Mouse (Mus musculus): ENCODE data around the gene Nt5m. TPM values are rescaled to one million over a fixed set of nuclear protein-coding genes. Genes with fewer than 3 reads are reported as not detected.

The Nt5m gene
- total and polyA plus RNA-seq, 2 experiments from 2014 or later = 85.4 to 89.1 TPM

- H3K36me3 ChIP-seq (ENCODE audit: insufficient read depth, low read length) = peaks cover 4% of the 10 kb centered on the region; the same call in 1 of the 2 replicates
- no peak overlapping the region for H3K4me3 ChIP-seq (ENCODE audit: low read length)
- WGBS = 89% methylated on average over 11 of the region's 11 CpGs
- no peak overlapping the region for H3K9ac ChIP-seq (replicated peaks; ENCODE audit: low read length)
- no peak overlapping the region for H3K4me2 ChIP-seq (ENCODE audit: low read depth, low read length)
- no peaks in the 10 kb centered on the region for H3K9me3 ChIP-seq (ENCODE audit: low read length)
- no peak for TF ChIP-seq CTCF (IDR thresholded peaks at IDR 0.05; ENCODE audit: low read depth)
- no peak for DNase-seq (ENCODE audit: low spot score)
- ATAC-seq = no peak
- no peaks in the 10 kb centered on the region for H3K27me3 ChIP-seq (ENCODE audit: insufficient read depth, low read length)
- H3K27ac ChIP-seq = no peak overlapping the region
- H3K4me1 ChIP-seq (ENCODE audit: insufficient read depth, low read length) = no peaks in the 10 kb centered on the region
These were observed 21.2 kb downstream of the Nt5m start for GRCm38 (mm10) chr11:59860467-59860866.

GRCm38 (mm10) chr11:59864316-59864715 lies 25.1 kb downstream of the Nt5m start:
- no peaks in the 10 kb centered on the region for H3K4me1 ChIP-seq (ENCODE audit: insufficient read depth, low read length)
- H3K27ac ChIP-seq = no peak overlapping the region
- no peak overlapping the region for H3K4me2 ChIP-seq (ENCODE audit: low read depth, low read length)
- no peak for TF ChIP-seq CTCF (IDR thresholded peaks at IDR 0.05; ENCODE audit: low read depth)
- DNase-seq (ENCODE audit: low spot score) (no peak), ATAC-seq (no peak)
- no peak overlapping the region for H3K9ac ChIP-seq (replicated peaks; ENCODE audit: low read length)
- H3K27me3 ChIP-seq (ENCODE audit: insufficient read depth, low read length) = no peaks in the 10 kb centered on the region
- no peak overlapping the region for H3K4me3 ChIP-seq (ENCODE audit: low read length)
- H3K36me3 ChIP-seq (ENCODE audit: insufficient read depth, low read length) = no peaks in the 10 kb centered on the region; the same call in 1 of the 2 replicates
- WGBS = 94% methylated on average over 6 of the region's 6 CpGs
- H3K9me3 ChIP-seq (ENCODE audit: low read length) = no peaks in the 10 kb centered on the region

- no peak overlapping the region for H3K4me2 ChIP-seq (ENCODE audit: low read depth, low read length)
- no peaks in the 10 kb centered on the region for H3K4me1 ChIP-seq (ENCODE audit: insufficient read depth, low read length)
- no peak for TF ChIP-seq CTCF (IDR thresholded peaks at IDR 0.05; ENCODE audit: low read depth)
- ATAC-seq (no peak), DNase-seq (ENCODE audit: low spot score) (no peak)
- no peaks in the 10 kb centered on the region for H3K9me3 ChIP-seq (ENCODE audit: low read length)
- H3K9ac ChIP-seq (replicated peaks; ENCODE audit: low read length) = no peak overlapping the region
- peaks cover 28% of the 10 kb centered on the region for H3K36me3 ChIP-seq (ENCODE audit: insufficient read depth, low read length)
- no peaks in the 10 kb centered on the region for H3K27me3 ChIP-seq (ENCODE audit: insufficient read depth, low read length)
- WGBS = 84% methylated on average over 8 of the region's 8 CpGs
- H3K4me3 ChIP-seq (ENCODE audit: low read length) = no peak overlapping the region
- no peak overlapping the region for H3K27ac ChIP-seq
These were observed 32.9 kb downstream of the Nt5m start for GRCm38 (mm10) chr11:59872124-59872523.

GRCm38 (mm10) chr11:59880031-59880430 lies 40.8 kb downstream of the Nt5m start:
- Histone ChIP-seq H3K4me1 (ENCODE audit: insufficient read depth, low read length) (no peaks in the 10 kb centered on the region), H3K27ac (no peak overlapping the region), H3K9me3 (ENCODE audit: low read length) (no peaks in the 10 kb centered on the region), H3K4me3 (ENCODE audit: low read length) (no peak overlapping the region), H3K9ac (replicated peaks; ENCODE audit: low read length) (no peak overlapping the region), H3K36me3 (ENCODE audit: insufficient read depth, low read length) (peaks cover 17% of the 10 kb centered on the region; the same call in 1 of the 2 replicates), H3K27me3 (ENCODE audit: insufficient read depth, low read length) (no peaks in the 10 kb centered on the region), H3K4me2 (ENCODE audit: low read depth, low read length) (no peak overlapping the region)
- WGBS = 17% methylated on average over 2 of the region's 2 CpGs
- DNase-seq (ENCODE audit: low spot score) (peak; percentile 93), ATAC-seq (peak; percentile 87)
- TF ChIP-seq CTCF (IDR thresholded peaks at IDR 0.05; ENCODE audit: low read depth) = peak; percentile 96

- WGBS = 62% methylated on average over 17 of the region's 17 CpGs
These were observed 46.2 kb downstream of the Nt5m start for GRCm38 (mm10) chr11:59885217-59885986.

GRCm38 (mm10) chr11:59886952-59887351 lies 47.7 kb downstream of the Nt5m start:
- H3K27me3 ChIP-seq (ENCODE audit: insufficient read depth, low read length) = no peaks in the 10 kb centered on the region
- no peaks in the 10 kb centered on the region for H3K9me3 ChIP-seq (ENCODE audit: low read length)
- DNase-seq (ENCODE audit: low spot score) = no peak
- no peak overlapping the region for H3K27ac ChIP-seq
- H3K4me2 ChIP-seq (ENCODE audit: low read depth, low read length) = no peak overlapping the region
- ATAC-seq = no peak
- H3K9ac ChIP-seq (replicated peaks; ENCODE audit: low read length) = no peak overlapping the region
- TF ChIP-seq CTCF (IDR thresholded peaks at IDR 0.05; ENCODE audit: low read depth) = no peak
- H3K36me3 ChIP-seq (ENCODE audit: insufficient read depth, low read length) = no peaks in the 10 kb centered on the region
- H3K4me1 ChIP-seq (ENCODE audit: insufficient read depth, low read length) = no peaks in the 10 kb centered on the region
- WGBS = 83% methylated on average over 1 of the region's 1 CpGs
- H3K4me3 ChIP-seq (ENCODE audit: low read length) = no peak overlapping the region

More at GRCm38 (mm10) chr11:59885217-59885986, 46.2 kb downstream of the Nt5m start:
- Histone ChIP-seq H3K4me1 (ENCODE audit: insufficient read depth, low read length) (no peaks in the 10 kb centered on the region), H3K9ac (replicated peaks; ENCODE audit: low read length) (no peak overlapping the region), H3K9me3 (ENCODE audit: low read length) (no peaks in the 10 kb centered on the region), H3K4me2 (ENCODE audit: low read depth, low read length) (no peak overlapping the region), H3K36me3 (ENCODE audit: insufficient read depth, low read length) (no peaks in the 10 kb centered on the region), H3K4me3 (ENCODE audit: low read length) (no peak overlapping the region), H3K27me3 (ENCODE audit: insufficient read depth, low read length) (no peaks in the 10 kb centered on the region), H3K27ac (no peak overlapping the region; the same call in 1 of the 2 replicates)
- TF ChIP-seq CTCF (IDR thresholded peaks at IDR 0.05; ENCODE audit: low read depth) = peak; percentile 29
- peak; percentile 25 for DNase-seq (ENCODE audit: low spot score)
- ATAC-seq = no peak

- H3K27me3 ChIP-seq (ENCODE audit: insufficient read depth, low read length) = no peaks in the 10 kb centered on the region
- H3K9me3 ChIP-seq (ENCODE audit: low read length) = no peaks in the 10 kb centered on the region
- H3K4me2 ChIP-seq (ENCODE audit: low read depth, low read length) = no peak overlapping the region
- TF ChIP-seq CTCF (IDR thresholded peaks at IDR 0.05; ENCODE audit: low read depth) = no peak
- H3K4me3 ChIP-seq (ENCODE audit: low read length) = no peak overlapping the region
- whole genome bisulfite sequencing = 62% methylated on average over 5 of the region's 5 CpGs
- H3K9ac ChIP-seq (replicated peaks; ENCODE audit: low read length) = no peak overlapping the region
- DNase-seq (ENCODE audit: low spot score) (no peak), ATAC-seq (no peak)
- no peaks in the 10 kb centered on the region for H3K4me1 ChIP-seq (ENCODE audit: insufficient read depth, low read length)
- H3K27ac ChIP-seq = no peak overlapping the region
- H3K36me3 ChIP-seq (ENCODE audit: insufficient read depth, low read length) = no peaks in the 10 kb centered on the region
These were observed 48.9 kb downstream of the Nt5m start for GRCm38 (mm10) chr11:59888151-59888550.
